Mouse (Mus musculus) E14TG2a.4 (cell line): ENCODE measurements around the gene L3mbtl2.

Experiments used
- H3K27me3 ChIP-seq: 2 replicates; pipeline ENCODE4 v1.6.1; 2014; ENCODE audit warnings: low read length, control low read depth; ENCODE audit not compliant: insufficient read depth
- H3K36me3 ChIP-seq: 2 replicates; pipeline ENCODE4 v1.6.1; 2014; ENCODE audit warnings: low read length, control low read depth; ENCODE audit not compliant: insufficient read depth
- H3K4me1 ChIP-seq: replicated peaks from 2 replicates; pipeline ENCODE4 v1.6.1; 2014; ENCODE audit warnings: low read depth, low read length, control low read depth
- H3K4me3 ChIP-seq: replicated peaks from 2 replicates; pipeline ENCODE4 v1.5.1; 2014; ENCODE audit warnings: mild to moderate bottlenecking, low read length
- H3K9me3 ChIP-seq: 2 replicates; pipeline ENCODE4 v1.6.1; 2014; ENCODE audit warnings: low read length, control low read depth
- CTCF ChIP-seq: conservative IDR thresholded peaks from 2 replicates; pipeline ENCODE4 v1.5.1; 2014; ENCODE audit warnings: low read length
- NANOG ChIP-seq: IDR thresholded peaks from 2 replicates; pipeline ENCODE4 v1.6.1; 2014; ENCODE audit warnings: borderline replicate concordance, low read length, mixed read lengths
- POU5F1 ChIP-seq: IDR thresholded peaks from 2 replicates; pipeline ENCODE4 v1.6.1; 2014; ENCODE audit warnings: low read length, borderline replicate concordance

Gene L3mbtl2

DNA sequence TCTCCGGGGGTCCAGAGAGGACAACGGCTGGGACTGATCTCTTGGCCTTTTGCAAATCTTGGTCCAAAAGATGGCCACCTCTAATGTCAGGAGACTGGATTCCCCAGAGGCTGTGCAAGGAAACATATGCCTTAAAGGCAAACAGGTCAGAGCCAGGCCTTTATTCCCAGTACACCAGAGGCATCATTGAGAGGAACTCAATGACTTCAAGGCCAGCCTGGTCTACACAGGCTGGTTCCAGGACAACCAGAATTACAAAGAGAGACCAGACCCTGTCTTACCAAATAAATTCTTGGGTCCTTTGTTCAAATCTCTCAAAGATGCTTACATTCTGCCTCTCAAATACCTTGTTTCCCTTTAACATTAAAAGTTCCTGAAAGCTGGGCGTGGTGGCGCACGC, 58.7 kb downstream of the L3mbtl2 start:
- no peak for TF ChIP-seq CTCF
- TF ChIP-seq NANOG: no peak
- no peak for TF ChIP-seq POU5F1

DNA sequence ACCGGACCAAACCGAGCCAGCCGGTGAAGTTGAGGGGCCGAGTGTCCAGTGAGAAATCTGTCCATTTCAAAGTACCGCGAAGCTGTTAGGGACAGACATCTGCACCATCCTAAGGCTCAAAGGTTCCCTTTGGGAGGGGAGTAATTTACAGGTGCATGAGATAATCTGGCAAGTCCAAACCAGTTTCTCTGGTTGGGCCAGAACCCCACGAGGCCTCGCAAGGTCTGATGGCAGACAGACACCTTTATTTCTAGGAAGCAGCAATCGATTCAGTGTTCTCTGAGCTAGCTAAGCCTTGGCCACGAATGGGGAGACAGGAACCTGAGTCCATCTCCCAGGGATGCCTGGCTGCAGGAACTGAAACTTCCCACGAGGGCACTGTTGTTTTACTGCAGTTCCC, 60.0 kb downstream of the L3mbtl2 start:
- Histone ChIP-seq H3K36me3 (peaks cover 99% of the 10 kb centered on the region), H3K9me3 (no peaks in the 10 kb centered on the region), H3K4me3 (no peak overlapping the region), H3K4me1 (peaks cover 95% of the 10 kb centered on the region), H3K27me3 (no peaks in the 10 kb centered on the region)
- no peak for TF ChIP-seq NANOG
- TF ChIP-seq CTCF: no peak
- TF ChIP-seq POU5F1: no peak

More for the DNA sequence above, 58.7 kb downstream of the L3mbtl2 start:
- Histone ChIP-seq H3K4me1 (peaks cover 91% of the 10 kb centered on the region), H3K4me3 (no peak overlapping the region), H3K27me3 (no peaks in the 10 kb centered on the region), H3K9me3 (no peaks in the 10 kb centered on the region), H3K36me3 (peaks cover 99% of the 10 kb centered on the region)

DNA sequence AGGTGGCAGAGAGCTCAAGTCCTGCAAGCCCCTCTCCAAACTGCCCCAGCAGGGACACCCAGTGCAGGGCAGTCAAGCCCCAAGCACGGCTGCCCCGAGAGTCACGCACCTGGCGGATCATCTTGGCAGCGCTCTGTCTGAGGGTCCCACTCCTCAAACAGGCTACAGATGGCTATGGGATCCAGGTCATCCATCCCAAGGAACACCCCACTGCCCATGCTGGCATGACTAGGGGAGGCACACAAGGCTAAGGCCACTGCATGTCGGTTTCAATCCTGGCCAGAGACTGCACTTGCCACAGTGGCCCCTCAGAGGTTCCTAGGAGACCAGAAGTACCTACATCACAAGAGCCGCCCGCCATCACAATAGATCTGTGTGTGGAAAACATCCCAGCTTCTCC, 62.3 kb downstream of the L3mbtl2 start:
- Histone ChIP-seq H3K9me3 (no peaks in the 10 kb centered on the region), H3K4me3 (peak overlapping the region; percentile 100), H3K36me3 (peaks cover 76% of the 10 kb centered on the region), H3K4me1 (peaks cover 78% of the 10 kb centered on the region), H3K27me3 (no peaks in the 10 kb centered on the region)
- no peak for TF ChIP-seq NANOG
- no peak for TF ChIP-seq POU5F1
- no peak for TF ChIP-seq CTCF

DNA sequence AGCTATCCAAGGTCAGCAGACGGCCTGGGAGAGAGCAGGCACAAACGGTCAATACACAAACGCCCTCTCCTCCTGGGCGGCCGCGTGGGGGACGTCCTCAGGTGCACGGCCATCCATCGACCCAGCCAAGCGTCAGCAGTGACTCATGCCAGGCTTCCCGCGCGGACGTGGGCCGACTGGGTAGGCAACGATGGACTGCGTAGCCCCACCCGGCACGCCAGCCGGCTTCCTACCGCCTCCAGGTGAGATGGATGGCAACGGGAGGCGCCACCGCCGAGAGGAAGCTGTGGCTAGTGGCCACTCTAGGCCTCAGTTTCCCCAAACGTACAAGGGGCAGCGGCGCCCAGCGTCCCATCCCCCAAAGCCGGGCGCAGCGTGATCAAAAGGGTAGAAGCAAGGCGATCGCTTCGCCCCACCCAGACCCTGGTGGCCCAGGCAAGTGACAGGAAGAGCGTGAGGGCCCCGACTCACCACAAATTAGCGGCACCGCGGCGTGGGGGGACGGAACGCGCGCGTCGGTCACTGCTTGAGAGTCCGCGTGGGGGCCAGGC, 65.6 kb downstream of the L3mbtl2 start:
- Histone ChIP-seq H3K4me3 (peak overlapping the region; percentile 100), H3K4me1 (peaks cover 50% of the 10 kb centered on the region), H3K27me3 (no peaks in the 10 kb centered on the region), H3K36me3 (peaks cover 42% of the 10 kb centered on the region), H3K9me3 (no peaks in the 10 kb centered on the region)
- TF ChIP-seq CTCF (no peak), NANOG (no peak), POU5F1 (no peak)

DNA sequence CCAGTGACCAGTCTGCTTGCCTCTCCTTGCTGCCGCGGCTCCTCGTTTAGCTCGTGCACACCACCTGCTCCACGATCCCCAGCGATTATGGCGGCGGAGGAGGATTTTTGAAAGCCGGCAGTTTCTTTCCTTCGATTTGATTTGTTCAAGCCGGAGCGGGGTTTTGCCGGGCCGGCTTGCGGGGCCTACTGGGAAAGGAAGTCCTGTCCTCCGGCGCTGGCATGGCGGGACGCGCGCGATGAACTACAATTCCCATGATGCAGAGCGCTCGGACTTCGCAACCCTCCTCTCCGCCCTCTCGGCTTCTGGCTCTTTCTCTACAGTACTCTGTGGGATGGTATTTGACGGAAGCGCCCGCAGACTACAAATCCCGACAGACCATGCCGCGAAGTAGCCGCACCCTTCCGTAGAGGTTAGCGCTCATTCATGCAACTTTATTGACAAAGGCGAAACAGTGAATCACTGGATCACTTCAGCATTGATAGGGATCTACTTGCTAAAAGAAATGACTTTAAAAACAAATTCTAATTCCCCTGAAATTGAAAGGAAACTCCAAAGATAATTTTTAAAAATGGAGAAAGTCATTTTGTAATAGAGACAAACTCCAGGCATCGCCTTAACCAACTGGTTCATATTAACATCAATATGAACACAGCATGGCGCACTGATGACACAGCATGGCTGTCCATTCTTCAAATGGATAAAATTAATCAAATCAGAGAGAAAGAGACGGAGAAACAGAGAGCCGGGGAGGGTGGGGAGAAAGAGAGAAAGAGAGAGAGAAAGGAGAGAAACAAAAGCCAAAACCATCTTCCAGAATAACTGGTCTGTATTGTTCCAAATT, 66.3 kb downstream of the L3mbtl2 start:
- no peaks in the 10 kb centered on the region for H3K27me3 ChIP-seq
- peak overlapping the region; percentile 100 for H3K4me3 ChIP-seq
- H3K9me3 ChIP-seq: no peaks in the 10 kb centered on the region
- no peak for TF ChIP-seq NANOG
- TF ChIP-seq POU5F1: no peak
- peaks cover 35% of the 10 kb centered on the region for H3K36me3 ChIP-seq
- peaks cover 43% of the 10 kb centered on the region for H3K4me1 ChIP-seq

DNA sequence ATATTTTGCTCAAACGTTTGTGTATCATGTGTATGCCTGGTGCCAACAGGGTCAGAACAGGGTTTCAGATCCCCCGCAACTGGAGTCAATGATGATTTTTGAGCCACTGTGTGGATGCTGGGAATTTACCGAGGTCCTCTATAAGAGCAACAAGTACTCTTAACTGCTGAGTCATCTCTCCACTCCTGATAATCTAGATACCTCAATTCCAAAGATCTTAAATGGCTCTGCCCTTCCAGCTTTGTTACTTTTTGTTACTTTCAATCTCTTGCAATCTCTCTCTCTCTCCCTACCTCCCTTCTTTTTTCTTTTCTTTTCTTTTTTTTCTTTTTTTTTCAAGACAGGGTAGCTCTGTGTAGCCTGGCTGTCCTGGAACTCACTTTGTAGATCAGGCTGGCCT, 71.4 kb downstream of the L3mbtl2 start:
- TF ChIP-seq CTCF (no peak), POU5F1 (no peak), NANOG (no peak)
- H3K4me1 ChIP-seq: peaks cover 7% of the 10 kb centered on the region; the same call in 1 of the 2 replicates
- H3K27me3 ChIP-seq: no peaks in the 10 kb centered on the region
- H3K9me3 ChIP-seq: no peaks in the 10 kb centered on the region
- no peak overlapping the region for H3K4me3 ChIP-seq
- no peaks in the 10 kb centered on the region for H3K36me3 ChIP-seq
